Mouse (Mus musculus) left cerebral cortex, postnatal 36 days (tissue): ENCODE results near the gene Tpk1. TPM values are rescaled to one million over a fixed set of nuclear protein-coding genes. Genes with fewer than 3 reads are reported as not detected.

Source experiments
- DNase-seq, 2 experiments: peaks; one replicate each; pipeline ENCODE4 v3.0.0; 2021 to 2022; ENCODE audit warnings: low spot score in 2 of 2, mixed read lengths in 1 of 2
- intact Hi-C: fragments of 180-260 bp; cut with DNase I; formaldehyde crosslinking; loops from one replicate; pipeline ENCODE4 v1.15.1; 2025
- total RNA-seq, 2 experiments: library from RNA; stranded (reverse); gene quantifications; 2 replicates each; pipeline ENCODE4 v1.2.3; 2021

Tpk1 gene
- total RNA-seq, 2 experiments from 2014 or later, result 4.2 to 4.6 TPM

DNA sequence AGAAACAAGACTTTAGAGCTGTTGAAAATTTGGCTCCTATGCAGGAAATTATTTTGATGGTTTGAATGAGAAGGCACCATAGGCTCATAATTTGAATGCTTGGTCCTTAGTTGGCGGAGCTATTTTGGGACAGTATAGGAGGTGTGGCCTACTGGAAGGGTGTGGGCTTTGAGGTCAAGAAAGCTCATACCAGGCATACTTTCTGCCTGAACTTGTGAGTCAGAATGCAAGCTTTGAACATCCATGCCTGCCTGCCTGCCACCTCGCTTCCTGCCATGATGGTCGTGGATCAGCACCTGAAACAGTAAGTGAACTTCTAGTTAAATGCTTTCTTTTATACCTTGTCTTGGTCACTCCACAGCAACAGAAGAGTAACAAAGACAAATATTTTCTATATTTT, 283.8 kb downstream of the Tpk1 start:
- intact Hi-C loops, result no loop called here
- no peak for DNase-seq

DNA sequence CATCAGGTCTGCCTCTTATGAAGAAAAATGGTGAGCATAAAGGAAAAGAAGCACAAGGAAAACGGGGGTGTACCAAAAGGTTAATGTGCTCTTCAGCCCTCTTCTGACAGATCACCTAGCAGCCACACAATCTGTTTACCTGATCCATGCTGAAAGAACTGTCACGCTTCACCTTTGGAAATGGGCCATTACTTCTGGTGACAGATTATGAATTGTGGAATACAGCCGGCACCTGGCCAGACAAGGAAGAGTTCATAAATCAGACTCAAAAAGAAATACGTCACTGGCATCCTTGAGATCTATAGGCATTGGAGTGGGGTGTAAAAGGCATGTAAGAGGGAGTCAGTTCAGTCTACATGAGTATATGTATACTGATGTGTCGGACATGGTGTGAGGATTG, 292.9 kb downstream of the Tpk1 start:
- no peak for DNase-seq
- intact Hi-C loops, result no loop called here

DNA sequence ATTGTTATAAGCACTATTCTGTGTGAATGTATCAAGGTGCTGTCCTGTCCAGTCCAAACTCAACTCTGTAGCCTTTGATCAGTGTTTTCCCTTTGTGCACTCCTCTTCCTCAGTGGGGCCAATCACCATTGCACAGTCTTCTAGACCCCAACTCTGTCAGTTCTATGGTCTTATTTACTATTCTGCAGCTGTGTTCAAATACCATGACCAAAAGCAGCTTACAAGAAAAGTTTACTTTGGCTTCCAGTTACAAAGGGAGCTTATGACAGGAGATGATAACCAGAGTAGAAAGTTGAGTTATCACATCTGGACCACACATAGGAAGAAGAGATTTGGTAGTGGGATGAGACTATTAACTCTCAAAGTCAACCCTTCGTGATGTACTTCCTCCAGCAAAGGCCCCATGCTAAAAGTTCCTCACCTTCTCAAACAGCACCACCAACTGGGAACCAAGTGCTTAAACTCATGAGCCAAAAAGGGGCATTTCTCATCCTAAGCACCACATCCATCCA, 298.6 kb downstream of the Tpk1 start:
- no peak for DNase-seq
- intact Hi-C loops, result no loop called here

DNA sequence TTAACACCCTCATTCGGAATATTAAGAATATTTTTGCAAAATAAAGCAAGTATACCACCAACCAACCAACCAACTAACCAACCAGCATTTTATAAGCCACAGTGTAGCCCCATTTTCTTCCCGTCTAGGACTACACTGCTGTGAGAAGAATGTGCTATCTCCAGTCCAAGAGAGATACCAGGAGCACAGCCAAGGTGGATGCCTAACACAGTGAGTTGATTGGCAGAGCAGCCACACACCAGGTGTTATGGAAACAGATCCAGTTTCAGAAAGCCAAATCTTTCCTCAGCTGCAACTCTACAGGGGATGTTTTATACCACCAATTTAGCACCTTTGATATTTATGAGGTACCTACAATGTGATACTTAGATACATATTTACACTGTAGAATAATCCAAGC, 299.1 kb downstream of the Tpk1 start:
- DNase-seq, result no peak
- intact Hi-C loops, result no loop called here

DNA sequence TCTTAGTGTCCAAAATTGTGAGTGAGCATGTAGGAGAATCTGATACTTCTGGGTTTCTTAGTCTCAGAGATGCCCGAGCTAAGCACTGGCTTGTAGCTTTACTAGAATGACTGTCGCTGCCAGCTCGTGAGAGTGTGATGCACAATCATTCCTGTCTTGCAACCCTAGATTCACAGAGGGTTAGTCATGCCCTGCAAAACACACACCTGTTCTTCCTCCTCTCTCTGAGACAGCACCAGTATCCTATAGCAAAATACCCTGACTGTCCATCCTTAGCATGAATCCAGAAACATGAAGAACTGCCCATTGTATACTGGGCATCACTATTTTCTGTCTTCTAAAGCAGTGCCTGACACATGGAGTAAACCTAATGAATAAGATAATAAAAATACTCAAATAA, 302.2 kb downstream of the Tpk1 start:
- intact Hi-C loops, result no loop called here

DNA sequence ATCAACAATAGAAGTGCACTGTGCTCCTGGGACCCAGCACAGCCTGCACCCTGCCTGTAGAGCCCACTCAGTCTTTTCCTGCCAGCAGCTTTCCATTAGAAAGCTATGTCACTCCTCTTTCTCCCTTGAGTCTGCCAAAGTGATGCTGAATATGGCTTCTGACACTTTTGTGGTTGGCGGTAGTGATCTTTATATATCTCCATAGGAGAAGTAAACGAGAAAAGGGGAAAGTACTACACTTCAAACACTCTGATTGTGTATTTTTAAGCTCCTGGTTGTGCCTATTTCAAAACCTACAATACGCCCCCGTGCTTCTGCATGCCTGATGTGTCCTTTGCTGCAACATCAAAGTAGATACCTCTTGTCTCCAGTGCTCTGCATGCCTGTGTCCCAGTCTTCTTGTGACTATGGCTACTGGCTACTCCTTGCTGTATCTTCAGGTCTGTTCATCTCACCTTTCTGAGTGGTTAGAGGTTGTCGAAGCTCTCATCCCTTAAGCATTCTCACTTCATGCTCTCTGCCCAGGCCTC, 302.7 kb downstream of the Tpk1 start:
- DNase-seq, result no peak

More for the DNA sequence above, 302.2 kb downstream of the Tpk1 start:
- DNase-seq, result no peak

GRCm38 (mm10) chr6:43361248-43361647, 304.8 kb downstream of the Tpk1 start:
- intact Hi-C loops, result no loop called here

More for the DNA sequence above, 302.7 kb downstream of the Tpk1 start:
- intact Hi-C loops, result no loop called here

GRCm38 (mm10) chr6:43360214-43360613, 305.9 kb downstream of the Tpk1 start:
- intact Hi-C loops, result no loop called here
- no peak for DNase-seq

More at GRCm38 (mm10) chr6:43361248-43361647, 304.8 kb downstream of the Tpk1 start:
- no peak for DNase-seq

- no peak for DNase-seq
- intact Hi-C loops, result no loop called here
Observed at GRCm38 (mm10) chr6:43354562-43355241, 311.4 kb downstream of the Tpk1 start.

- intact Hi-C loops, result no loop called here
- no peak for DNase-seq
Observed at GRCm38 (mm10) chr6:43353446-43353845, 312.6 kb downstream of the Tpk1 start.

DNA sequence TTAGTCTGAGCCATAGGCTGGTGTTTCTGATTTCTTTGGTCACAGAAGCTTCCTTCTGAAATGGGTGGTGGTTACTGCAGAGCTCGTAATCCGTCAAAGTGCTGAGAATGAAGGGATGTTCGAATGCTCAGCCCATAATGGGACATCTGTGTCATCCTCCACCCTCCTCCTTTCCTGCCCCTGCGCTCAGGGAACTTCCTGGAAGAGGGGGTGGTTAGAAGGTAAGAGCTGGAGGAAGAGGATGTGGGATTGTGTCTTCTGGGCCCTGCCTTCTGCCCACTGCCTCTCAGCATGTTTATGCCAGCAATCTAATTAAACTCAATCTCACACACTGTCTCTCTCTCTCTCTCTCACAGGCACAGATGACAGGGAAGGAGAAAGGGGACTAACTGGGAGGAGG, 317.0 kb downstream of the Tpk1 start:
- intact Hi-C loops, result no loop called here

DNA sequence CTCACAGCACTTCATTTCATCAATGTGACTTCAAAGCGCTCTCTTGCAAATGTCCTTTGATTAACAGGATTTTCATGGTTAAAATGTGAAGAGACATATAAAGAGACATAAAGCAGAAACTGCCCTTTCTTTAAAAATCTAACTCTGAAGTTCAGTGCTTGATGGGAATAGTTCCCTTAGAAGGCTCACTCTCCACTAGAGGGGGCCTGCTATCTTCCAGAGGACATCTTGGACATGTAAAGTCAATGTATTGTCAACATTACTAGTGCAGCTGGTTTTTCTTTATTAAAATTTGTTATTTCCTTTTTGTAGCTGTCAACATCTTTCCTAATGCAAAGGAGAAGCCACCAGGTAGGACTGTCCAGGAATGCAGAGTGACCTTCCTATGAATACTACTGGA, 318.4 kb downstream of the Tpk1 start:
- no peak for DNase-seq
- intact Hi-C loops, result no loop called here

More for the DNA sequence above, 317.0 kb downstream of the Tpk1 start:
- DNase-seq, result no peak

- intact Hi-C loops, result no loop called here
Observed at GRCm38 (mm10) chr6:43343006-43343405, 323.1 kb downstream of the Tpk1 start.

GRCm38 (mm10) chr6:43342386-43342785, 323.7 kb downstream of the Tpk1 start:
- intact Hi-C loops, result no loop called here
- DNase-seq, result no peak

More at GRCm38 (mm10) chr6:43343006-43343405, 323.1 kb downstream of the Tpk1 start:
- DNase-seq, result no peak

GRCm38 (mm10) chr6:43338804-43339203, 327.3 kb downstream of the Tpk1 start:
- intact Hi-C loops, result loop anchor here (10.0 kb wide), 1 partner anchor 84 kb away; no protein-coding TSS in a partner anchor
- DNase-seq, result no peak

DNA sequence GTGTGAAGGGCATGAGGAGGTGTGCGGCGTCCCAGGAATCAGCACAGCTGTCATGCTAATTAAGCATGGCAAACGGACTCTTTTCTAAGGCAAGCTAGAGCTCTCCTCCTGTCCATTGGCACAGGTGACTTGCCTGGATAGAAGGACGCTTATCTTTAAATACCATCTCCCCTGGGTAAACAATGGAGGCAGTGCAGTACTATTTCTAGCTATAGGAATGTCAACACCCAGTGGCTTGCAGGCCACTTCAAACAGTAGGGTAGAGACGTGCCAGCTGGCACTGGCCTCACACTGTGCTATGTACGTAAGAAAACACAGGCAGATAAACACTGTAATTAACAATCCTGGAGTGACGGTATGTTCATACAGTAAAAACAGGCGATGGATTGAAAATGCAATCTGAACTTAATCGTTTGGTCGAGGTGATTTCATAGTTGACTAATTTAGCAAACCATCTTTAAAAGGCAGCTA, 328.6 kb downstream of the Tpk1 start:
- intact Hi-C loops, result loop anchor here (10.0 kb wide), 1 partner anchor 83 kb away; no protein-coding TSS in a partner anchor
- no peak for DNase-seq

GRCm38 (mm10) chr6:43335619-43336234, 330.4 kb downstream of the Tpk1 start:
- DNase-seq, result no peak
- intact Hi-C loops, result loop anchor here (10.0 kb wide), 1 partner anchor 81 kb away; no protein-coding TSS in a partner anchor

GRCm38 (mm10) chr6:43333479-43333878, 332.6 kb downstream of the Tpk1 start:
- DNase-seq, result no peak
- intact Hi-C loops, result loop anchor here (10.0 kb wide), 1 partner anchor 79 kb away; no protein-coding TSS in a partner anchor

DNA sequence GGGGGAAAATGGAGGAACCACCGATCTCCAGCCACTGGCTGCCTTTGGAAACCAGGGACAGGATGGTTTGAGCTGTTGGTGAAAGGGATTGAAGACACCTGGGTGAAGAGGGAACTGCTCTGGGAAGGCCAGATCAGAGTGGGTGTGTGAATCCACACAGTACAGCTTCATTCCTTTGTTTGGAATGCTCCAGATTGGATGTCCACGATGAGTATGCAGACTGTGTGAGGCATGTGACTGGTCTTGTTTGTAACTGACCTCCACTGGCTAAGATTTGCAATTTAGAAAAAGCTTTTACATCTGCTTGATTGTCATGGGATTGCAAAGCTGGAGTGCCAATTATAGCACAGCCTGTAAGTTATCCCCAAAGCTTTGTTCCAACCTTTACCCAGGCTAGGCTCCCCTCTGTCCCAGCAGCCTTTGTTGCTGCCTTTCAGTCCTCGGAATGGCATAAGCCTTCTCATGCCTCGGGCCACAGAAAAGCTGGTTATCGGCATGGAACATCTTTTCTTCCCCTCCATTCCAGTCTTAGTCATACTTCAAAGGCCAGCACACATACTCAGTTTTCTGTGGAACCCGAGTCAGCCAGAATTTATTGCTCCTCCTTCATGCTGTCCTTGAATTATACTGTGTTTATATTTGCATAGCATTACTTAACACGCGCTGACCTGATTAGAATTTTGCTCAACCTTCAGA, 353.0 kb downstream of the Tpk1 start:
- no peak for DNase-seq
- intact Hi-C loops, result no loop called here

GRCm38 (mm10) chr6:43312546-43312945, 353.5 kb downstream of the Tpk1 start:
- DNase-seq, result no peak
- intact Hi-C loops, result no loop called here
